Mouse (Mus musculus): ENCODE results near the gene Plch2.

- TF ChIP-seq CTCF (IDR thresholded peaks at IDR 0.05; ENCODE audit: insufficient read depth, low read length) (no peak), POLR2A (IDR thresholded peaks at IDR 0.05; ENCODE audit: borderline replicate concordance, extremely low read depth, low read depth, low read length) (no peak)
These were observed 42.3 kb downstream of the Plch2 start for GRCm38 (mm10) chr4:155014244-155014643.

Measured in lung, adult 2 months (tissue).